Mouse (Mus musculus) ES-E14 (cell line): Measurements from ENCODE around the gene Klhl12. TPM values are rescaled to one million over a fixed set of nuclear protein-coding genes. Genes with fewer than 3 reads are reported as not detected.

Experiments
- DNase-seq: peaks from one replicate; pipeline ENCODE4 v3.0.0-alpha.2; 2013; ENCODE audit warnings: low read depth, low spot score
- H3K27ac ChIP-seq: 2 replicates; pipeline ENCODE4 v1.5.1; 2012; ENCODE audit warnings: low read depth, mild to moderate bottlenecking, low read length, moderate library complexity, mixed read lengths; ENCODE audit not compliant: poor library complexity, insufficient read depth, severe bottlenecking
- H3K36me3 ChIP-seq: 2 replicates; pipeline ENCODE4 v1.6.1; 2012; ENCODE audit warnings: mild to moderate bottlenecking, low read length, moderate library complexity, mixed read lengths; ENCODE audit not compliant: control insufficient read depth, poor library complexity, insufficient read depth, severe bottlenecking
- H3K4me1 ChIP-seq, 2 experiments: fragments of 150-350 bp in 1 of 2; sonication (generic) in 1 of 2; 2 replicates each; pipeline ENCODE4 v1.6.1; 2012; ENCODE audit warnings: low read length in 2 of 2, mild to moderate bottlenecking in 1 of 2, mixed read lengths in 1 of 2; ENCODE audit not compliant: control insufficient read depth in 2 of 2, insufficient read depth in 2 of 2, poor library complexity in 1 of 2
- H3K4me3 ChIP-seq, 2 experiments: fragments of 150-350 bp in 1 of 2; sonication (generic) in 1 of 2; 2 replicates each; pipeline ENCODE4 v1.5.1; 2012; ENCODE audit warnings: low read length in 2 of 2, low read depth in 1 of 2, mild to moderate bottlenecking in 1 of 2, mixed read lengths in 1 of 2; ENCODE audit not compliant: insufficient read depth in 1 of 2, poor library complexity in 1 of 2, severe bottlenecking in 1 of 2
- H3K9ac ChIP-seq: 2 replicates; pipeline ENCODE4 v1.6.1; 2012; ENCODE audit warnings: low read depth, mild to moderate bottlenecking, low read length, mixed read lengths; ENCODE audit not compliant: poor library complexity, insufficient read depth, severe bottlenecking
- H3K9me3 ChIP-seq: fragments of 150-350 bp; sonication (generic); 2 replicates; pipeline ENCODE4 v1.6.1; 2012; ENCODE audit warnings: low read depth, mild to moderate bottlenecking, low read length; ENCODE audit not compliant: control insufficient read depth, insufficient read depth
- CHD2 ChIP-seq: IDR thresholded peaks from 2 replicates; pipeline ENCODE4 v1.6.1; 2014; ENCODE audit warnings: mild to moderate bottlenecking, low read depth, low read length, inconsistent platforms
- HCFC1 ChIP-seq: IDR thresholded peaks from 2 replicates; pipeline ENCODE4 v1.6.1; 2012; ENCODE audit warnings: low read length, inconsistent platforms, borderline replicate concordance; ENCODE audit not compliant: insufficient read depth
- MAFK ChIP-seq: IDR thresholded peaks from 2 replicates; pipeline ENCODE4 v1.6.1; 2014; ENCODE audit warnings: mild to moderate bottlenecking, low read depth, low read length, inconsistent platforms; ENCODE audit not compliant: insufficient read depth
- ZC3H11A ChIP-seq: IDR thresholded peaks from 2 replicates; pipeline ENCODE4 v1.6.1; 2012; ENCODE audit warnings: low read depth, mild to moderate bottlenecking, inconsistent platforms, low read length, borderline replicate concordance
- ZNF384 ChIP-seq: IDR thresholded peaks from 2 replicates; pipeline ENCODE4 v1.6.1; 2012; ENCODE audit warnings: low read depth, low read length, inconsistent platforms
- in situ Hi-C, 2 experiments: fragments of 600-800 bp; cut with MboI; formaldehyde crosslinking; loops; one replicate each; pipeline ENCODE4 v1.15.1; 2025; ENCODE audit warnings: low sequenced_read_pairs in 2 of 2, inconsistent platforms in 1 of 2; ENCODE audit not compliant: unreplicated experiment in 2 of 2
- total RNA-seq: library from RNA; depleted of rRNA; stranded (reverse); fragments of 300-350 nt; gene quantifications from 2 replicates; pipeline ENCODE4 v1.2.3, GENCODE M21; 2012

Gene Klhl12
- total RNA-seq, 1 experiment: 22.7 TPM

DNA sequence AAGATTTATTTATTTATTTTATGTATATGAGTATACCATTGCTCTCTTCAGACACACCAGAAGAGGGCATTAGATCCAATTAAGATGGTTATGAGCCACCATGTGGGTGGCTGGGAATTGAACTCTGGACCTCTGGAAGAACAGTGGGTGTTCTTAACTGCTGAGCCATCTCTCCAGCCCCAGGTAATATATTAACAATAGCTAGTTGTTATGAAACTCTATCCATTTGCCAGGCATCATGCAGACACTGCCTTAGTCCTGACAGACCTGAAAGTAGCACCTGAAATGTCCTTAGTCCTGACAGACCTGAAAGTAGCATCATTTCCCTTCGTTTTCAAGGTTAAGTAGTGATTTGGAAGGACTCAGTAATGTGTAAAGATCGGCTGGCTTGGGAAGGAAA is 41.3 kb upstream of the Klhl12 start:
- peaks cover 6 to 12% of the 10 kb centered on the region in 2 experiments; a peak in 2 of 4 replicates for H3K4me1 ChIP-seq
- H3K36me3 ChIP-seq: peaks cover 25% of the 10 kb centered on the region
- in situ Hi-C loops: no loop called here
- H3K4me3 ChIP-seq: no peak overlapping the region
- no peak for DNase-seq
- H3K9ac ChIP-seq: no peak overlapping the region
- TF ChIP-seq HCFC1 (no peak), CHD2 (no peak), ZNF384 (no peak), ZC3H11A (no peak), MAFK (no peak)
- H3K27ac ChIP-seq: no peak overlapping the region; the same call in 1 of the 2 replicates
- no peaks in the 10 kb centered on the region for H3K9me3 ChIP-seq

DNA sequence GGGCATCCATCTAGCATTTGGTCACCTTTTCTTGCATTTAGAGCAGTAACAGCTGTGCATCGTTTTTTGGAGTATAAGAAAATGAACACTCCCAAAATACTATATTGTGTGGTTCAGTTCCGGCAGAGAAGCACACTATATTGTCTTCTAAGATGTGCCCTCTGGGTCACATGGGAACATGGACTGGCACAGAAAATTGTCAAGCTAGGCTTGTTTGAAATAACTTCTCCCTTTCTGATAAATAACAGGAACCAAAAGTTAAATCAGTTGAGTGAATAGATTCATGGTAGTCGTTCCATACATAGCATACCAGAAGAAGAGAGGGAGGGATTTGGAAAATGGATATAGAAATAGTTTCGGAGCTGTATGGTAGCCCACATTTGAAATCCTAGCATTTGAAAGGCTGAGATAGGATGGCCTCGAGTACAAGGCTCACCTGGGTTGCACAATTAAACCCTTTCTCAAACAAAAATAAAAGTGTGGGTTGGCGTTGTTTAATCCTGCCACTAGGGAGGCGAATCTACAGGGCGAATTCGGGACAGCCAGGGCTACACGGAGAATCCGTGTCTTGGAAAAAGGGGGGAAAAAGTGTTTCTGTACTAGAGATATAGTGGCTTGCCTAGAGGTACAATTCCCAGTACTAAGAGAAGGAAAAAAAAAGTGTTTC is 40.7 kb upstream of the Klhl12 start:
- H3K9ac ChIP-seq: peak overlapping the region; percentile 63
- H3K4me3 ChIP-seq: peak overlapping the region; percentile 52 to 76
- H3K4me1 ChIP-seq: peaks cover 10 to 16% of the 10 kb centered on the region in 2 experiments; a peak in 2 of 4 replicates
- peaks cover 20% of the 10 kb centered on the region for H3K36me3 ChIP-seq
- H3K9me3 ChIP-seq: no peaks in the 10 kb centered on the region
- H3K27ac ChIP-seq: peak overlapping the region; percentile 79; the same call in 1 of the 2 replicates
- TF ChIP-seq ZNF384 (no peak; the same call in 1 of the 2 replicates), ZC3H11A (no peak), HCFC1 (no peak), MAFK (no peak), CHD2 (no peak)
- in situ Hi-C loops: no loop called here
- DNase-seq: no peak

DNA sequence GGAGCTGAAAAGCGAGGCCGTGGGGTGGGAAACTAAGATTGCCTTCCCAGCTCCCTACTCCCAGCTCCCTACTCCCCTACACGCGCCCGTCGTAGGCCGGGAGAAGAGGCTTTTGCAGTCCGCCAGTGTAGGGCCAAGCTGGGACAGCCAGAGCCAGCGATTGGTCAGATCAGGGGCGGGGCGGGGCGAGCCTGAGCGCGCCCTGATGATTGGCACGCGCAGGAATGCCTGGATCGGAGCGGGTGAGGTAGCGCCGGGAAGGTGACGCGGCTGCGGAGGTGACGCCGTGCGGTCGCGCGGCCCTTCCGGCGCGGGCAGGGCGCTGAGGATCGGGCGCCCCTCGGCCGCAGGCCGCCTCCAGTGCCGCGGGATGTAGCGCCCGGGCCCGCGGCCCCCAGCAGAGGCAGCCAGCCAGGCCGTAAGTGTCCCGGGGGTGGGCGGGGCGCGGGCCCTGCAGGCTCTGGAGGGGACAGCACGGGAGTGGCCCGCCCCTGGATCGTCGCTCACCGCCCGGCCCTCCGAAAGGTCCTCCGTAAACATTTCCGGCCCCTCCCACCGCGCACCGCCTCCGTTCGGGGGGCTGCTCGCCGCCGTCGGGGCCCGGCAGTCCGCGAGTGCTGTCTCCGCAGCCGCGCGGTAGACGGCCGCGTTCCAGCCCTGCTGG is 40.0 kb upstream of the Klhl12 start, which contains the start of gene Adipor1:
Adipor1 (plus strand) TSS at position 211 of the 664 bp plus-strand sequence.
- Histone ChIP-seq H3K27ac (peak within 1 kb of the TSS; percentile 79), H3K9ac (peak within 1 kb of the TSS; percentile 86), H3K4me3 (peak within 1 kb of the TSS; percentile 82 to 90), H3K36me3 (peaks cover 15% of the 10 kb centered on the region), H3K9me3 (no peaks in the 10 kb centered on the region), H3K4me1 (peaks cover 13 to 18% of the 10 kb centered on the region in 2 experiments; a peak in 3 of 4 replicates)
- TF ChIP-seq ZC3H11A (no peak), MAFK (no peak), HCFC1 (no peak; the same call in 1 of the 2 replicates), ZNF384 (no peak), CHD2 (no peak)
- in situ Hi-C loops: no loop called here
- DNase-seq: peak; percentile 91

DNA sequence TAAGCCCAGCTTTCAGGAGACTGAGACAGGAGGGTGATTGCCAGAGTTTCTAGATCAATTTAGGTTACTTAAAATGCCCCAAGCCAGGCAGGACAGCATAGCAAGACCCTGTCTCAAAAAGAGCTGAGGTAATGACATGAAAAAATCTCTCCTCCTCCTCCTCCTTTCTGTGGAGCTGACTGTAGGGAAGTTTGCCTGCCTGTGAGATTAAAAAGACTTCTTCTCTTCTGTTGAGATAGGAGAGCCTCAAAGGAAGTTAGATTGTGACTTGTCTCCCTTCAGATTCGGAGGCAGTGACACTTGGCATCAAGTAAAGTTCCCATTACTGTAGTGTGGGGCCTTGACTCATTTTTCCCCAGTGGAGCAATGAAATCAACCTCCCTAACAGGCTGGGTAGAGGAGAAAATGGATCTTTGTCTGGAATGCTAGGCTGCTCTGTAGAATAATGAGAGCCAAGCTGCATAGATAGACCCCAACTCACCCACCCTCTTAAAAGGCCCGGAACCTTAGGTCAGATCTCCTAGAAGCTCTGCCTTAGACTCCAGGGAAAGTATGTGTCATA is 36.8 kb upstream of the Klhl12 start:
- Histone ChIP-seq H3K27ac (no peak overlapping the region; the same call in 1 of the 2 replicates), H3K4me3 (no peak overlapping the region), H3K4me1 (peaks cover 19% of the 10 kb centered on the region in 2 experiments; a peak in 3 of 4 replicates), H3K36me3 (peaks cover 7% of the 10 kb centered on the region; the same call in 1 of the 2 replicates), H3K9me3 (no peaks in the 10 kb centered on the region), H3K9ac (no peak overlapping the region)
- no peak for DNase-seq
- in situ Hi-C loops: no loop called here
- no peak for TF ChIP-seq ZC3H11A
- no peak for TF ChIP-seq ZNF384
- no peak for TF ChIP-seq CHD2
- TF ChIP-seq MAFK: no peak
- no peak for TF ChIP-seq HCFC1
